Mouse (Mus musculus): ENCODE data around the gene Larp4. TPM values are rescaled to one million over a fixed set of nuclear protein-coding genes. Genes with fewer than 3 reads are reported as not detected.

Larp4 gene
- total RNA-seq, 1 experiment = 283 TPM

- H3K27ac ChIP-seq (ENCODE audit: insufficient read depth, low read depth, low read length, poor library complexity, severe bottlenecking) = no peak overlapping the region
- H3K9me3 ChIP-seq (ENCODE audit: control insufficient read depth, insufficient read depth, low read depth, low read length) = no peaks in the 10 kb centered on the region
- H3K4me3 ChIP-seq (ENCODE audit: insufficient read depth in 1 of 2, low read depth in 1 of 2, low read length in 2 of 2, poor library complexity in 1 of 2, severe bottlenecking in 1 of 2) = no peak overlapping the region
- TF ChIP-seq HCFC1 (IDR thresholded peaks at IDR 0.05; ENCODE audit: borderline replicate concordance, insufficient read depth, low read length) (no peak), CHD2 (IDR thresholded peaks at IDR 0.05; ENCODE audit: low read depth, low read length) (no peak), MAFK (IDR thresholded peaks at IDR 0.05; ENCODE audit: insufficient read depth, low read depth, low read length) (no peak), ZNF384 (IDR thresholded peaks at IDR 0.05; ENCODE audit: low read depth, low read length) (no peak), ZC3H11A (IDR thresholded peaks at IDR 0.05; ENCODE audit: borderline replicate concordance, low read depth, low read length) (no peak)
- no peak for DNase-seq (ENCODE audit: low read depth, low spot score)
- in situ Hi-C loops (cut with MboI; ENCODE audit: low sequenced_read_pairs in 2 of 2, unreplicated experiment in 2 of 2) = no loop called here
- no peaks in the 10 kb centered on the region; a peak in 1 of 4 replicates for H3K4me1 ChIP-seq (ENCODE audit: control insufficient read depth in 2 of 2, insufficient read depth in 2 of 2, low read length in 2 of 2, poor library complexity in 1 of 2)
- no peaks in the 10 kb centered on the region for H3K36me3 ChIP-seq (ENCODE audit: control insufficient read depth, insufficient read depth, low read length, poor library complexity, severe bottlenecking)
- H3K9ac ChIP-seq (ENCODE audit: insufficient read depth, low read depth, low read length, poor library complexity, severe bottlenecking) = no peak overlapping the region
These were observed 55.4 kb downstream of the Larp4 start for GRCm38 (mm10) chr15:100025076-100025834.

GRCm38 (mm10) chr15:100028133-100028532, 58.3 kb downstream of the Larp4 start:
- H3K36me3 ChIP-seq (ENCODE audit: control insufficient read depth, insufficient read depth, low read length, poor library complexity, severe bottlenecking) = no peaks in the 10 kb centered on the region
- no peaks in the 10 kb centered on the region; a peak in 1 of 4 replicates for H3K4me1 ChIP-seq (ENCODE audit: control insufficient read depth in 2 of 2, insufficient read depth in 2 of 2, low read length in 2 of 2, poor library complexity in 1 of 2)
- no peak overlapping the region for H3K9ac ChIP-seq (ENCODE audit: insufficient read depth, low read depth, low read length, poor library complexity, severe bottlenecking)
- H3K4me3 ChIP-seq (ENCODE audit: insufficient read depth in 1 of 2, low read depth in 1 of 2, low read length in 2 of 2, poor library complexity in 1 of 2, severe bottlenecking in 1 of 2) = no peak overlapping the region
- no peak for DNase-seq (ENCODE audit: low read depth, low spot score)
- H3K9me3 ChIP-seq (ENCODE audit: control insufficient read depth, insufficient read depth, low read depth, low read length) = no peaks in the 10 kb centered on the region
- no peak overlapping the region for H3K27ac ChIP-seq (ENCODE audit: insufficient read depth, low read depth, low read length, poor library complexity, severe bottlenecking)
- TF ChIP-seq MAFK (IDR thresholded peaks at IDR 0.05; ENCODE audit: insufficient read depth, low read depth, low read length) (no peak), CHD2 (IDR thresholded peaks at IDR 0.05; ENCODE audit: low read depth, low read length) (no peak), ZNF384 (IDR thresholded peaks at IDR 0.05; ENCODE audit: low read depth, low read length) (no peak), ZC3H11A (IDR thresholded peaks at IDR 0.05; ENCODE audit: borderline replicate concordance, low read depth, low read length) (no peak), HCFC1 (IDR thresholded peaks at IDR 0.05; ENCODE audit: borderline replicate concordance, insufficient read depth, low read length) (no peak)
- in situ Hi-C loops (cut with MboI; ENCODE audit: low sequenced_read_pairs in 2 of 2, unreplicated experiment in 2 of 2) = no loop called here

GRCm38 (mm10) chr15:100029497-100029896, 59.6 kb downstream of the Larp4 start:
- H3K4me1 ChIP-seq (ENCODE audit: control insufficient read depth in 2 of 2, insufficient read depth in 2 of 2, low read length in 2 of 2, poor library complexity in 1 of 2) = no peaks in the 10 kb centered on the region
- no peak overlapping the region for H3K27ac ChIP-seq (ENCODE audit: insufficient read depth, low read depth, low read length, poor library complexity, severe bottlenecking)
- no peak overlapping the region for H3K9ac ChIP-seq (ENCODE audit: insufficient read depth, low read depth, low read length, poor library complexity, severe bottlenecking)
- no peak for DNase-seq (ENCODE audit: low read depth, low spot score)
- H3K9me3 ChIP-seq (ENCODE audit: control insufficient read depth, insufficient read depth, low read depth, low read length) = no peaks in the 10 kb centered on the region
- in situ Hi-C loops (cut with MboI; ENCODE audit: low sequenced_read_pairs in 2 of 2, unreplicated experiment in 2 of 2) = no loop called here
- H3K36me3 ChIP-seq (ENCODE audit: control insufficient read depth, insufficient read depth, low read length, poor library complexity, severe bottlenecking) = no peaks in the 10 kb centered on the region
- TF ChIP-seq CHD2 (IDR thresholded peaks at IDR 0.05; ENCODE audit: low read depth, low read length) (no peak), MAFK (IDR thresholded peaks at IDR 0.05; ENCODE audit: insufficient read depth, low read depth, low read length) (no peak), ZC3H11A (IDR thresholded peaks at IDR 0.05; ENCODE audit: borderline replicate concordance, low read depth, low read length) (no peak), ZNF384 (IDR thresholded peaks at IDR 0.05; ENCODE audit: low read depth, low read length) (no peak), HCFC1 (IDR thresholded peaks at IDR 0.05; ENCODE audit: borderline replicate concordance, insufficient read depth, low read length) (no peak)
- no peak overlapping the region for H3K4me3 ChIP-seq (ENCODE audit: insufficient read depth in 1 of 2, low read depth in 1 of 2, low read length in 2 of 2, poor library complexity in 1 of 2, severe bottlenecking in 1 of 2)

GRCm38 (mm10) chr15:100029900-100030299, 60.0 kb downstream of the Larp4 start:
- in situ Hi-C loops (cut with MboI; ENCODE audit: low sequenced_read_pairs in 2 of 2, unreplicated experiment in 2 of 2) = no loop called here
- Histone ChIP-seq H3K27ac (ENCODE audit: insufficient read depth, low read depth, low read length, poor library complexity, severe bottlenecking) (no peak overlapping the region), H3K36me3 (ENCODE audit: control insufficient read depth, insufficient read depth, low read length, poor library complexity, severe bottlenecking) (no peaks in the 10 kb centered on the region), H3K9ac (ENCODE audit: insufficient read depth, low read depth, low read length, poor library complexity, severe bottlenecking) (no peak overlapping the region), H3K4me3 (ENCODE audit: insufficient read depth in 1 of 2, low read depth in 1 of 2, low read length in 2 of 2, poor library complexity in 1 of 2, severe bottlenecking in 1 of 2) (no peak overlapping the region), H3K9me3 (ENCODE audit: control insufficient read depth, insufficient read depth, low read depth, low read length) (no peaks in the 10 kb centered on the region), H3K4me1 (ENCODE audit: control insufficient read depth in 2 of 2, insufficient read depth in 2 of 2, low read length in 2 of 2, poor library complexity in 1 of 2) (peaks cover 0 to 2% of the 10 kb centered on the region in 2 experiments; a peak in 1 of 4 replicates)
- no peak for TF ChIP-seq MAFK (IDR thresholded peaks at IDR 0.05; ENCODE audit: insufficient read depth, low read depth, low read length)
- no peak for TF ChIP-seq CHD2 (IDR thresholded peaks at IDR 0.05; ENCODE audit: low read depth, low read length)
- no peak for TF ChIP-seq ZC3H11A (IDR thresholded peaks at IDR 0.05; ENCODE audit: borderline replicate concordance, low read depth, low read length)
- TF ChIP-seq ZNF384 (IDR thresholded peaks at IDR 0.05; ENCODE audit: low read depth, low read length) = no peak
- TF ChIP-seq HCFC1 (IDR thresholded peaks at IDR 0.05; ENCODE audit: borderline replicate concordance, insufficient read depth, low read length) = no peak
- DNase-seq (ENCODE audit: low read depth, low spot score) = no peak

Measured in ES-E14 (cell line).